Mouse (Mus musculus): ENCODE results near the gene Gm20388. TPM values are rescaled to one million over a fixed set of nuclear protein-coding genes. Genes with fewer than 3 reads are reported as not detected.

Gene Gm20388
- total RNA-seq, 1 experiment from 2014 or later = 10.0 TPM

DNA sequence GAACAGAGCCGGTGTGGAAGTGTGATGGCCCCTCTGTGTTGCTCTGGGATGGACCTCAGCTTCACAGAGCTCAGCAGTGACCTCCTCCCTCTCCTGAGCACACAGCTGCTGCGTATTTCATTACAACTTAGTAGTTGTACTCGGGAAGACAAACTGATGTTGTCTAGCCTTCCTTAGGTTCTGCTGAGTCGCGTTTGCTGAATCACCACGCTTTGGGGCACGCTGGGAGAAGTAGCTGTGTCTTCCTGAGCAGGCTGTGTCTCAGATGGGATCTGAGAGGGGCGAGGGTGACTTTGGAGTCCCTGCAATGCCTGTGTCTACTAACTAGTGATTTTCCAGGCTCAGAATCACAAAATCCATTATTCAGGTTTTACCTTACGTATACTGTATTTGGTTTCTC lies 2868.6 kb downstream of the Gm20388 start:
- ATAC-seq (replicated peaks; ENCODE audit: insufficient number of reproducible peaks, low FRiP score, low TSS enrichment, poor library complexity, severe bottlenecking) = no peak

- ATAC-seq (replicated peaks; ENCODE audit: insufficient number of reproducible peaks, low FRiP score, low TSS enrichment, poor library complexity, severe bottlenecking) = no peak
These were observed 2874.1 kb downstream of the Gm20388 start for GRCm38 (mm10) chr8:122784756-122785155.

DNA sequence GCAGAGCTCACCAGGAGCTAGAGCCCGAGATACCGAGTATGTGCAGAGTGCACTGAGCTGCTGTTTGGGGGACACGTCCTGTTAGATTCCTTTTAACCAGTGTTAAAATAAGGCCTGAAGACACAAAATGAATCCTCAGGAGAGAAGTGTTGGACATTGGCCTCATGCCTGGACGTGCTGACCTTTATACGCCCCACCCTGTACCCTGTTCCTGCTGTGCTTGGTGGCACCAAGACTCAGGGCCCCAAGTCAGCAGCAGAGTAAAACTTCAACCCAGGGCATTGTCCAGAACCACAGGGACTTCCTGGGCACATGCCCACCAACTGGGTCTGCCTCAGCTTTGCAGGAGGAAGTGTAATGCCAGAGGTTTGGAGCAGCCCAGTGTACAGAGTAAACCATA lies 2879.2 kb downstream of the Gm20388 start:
- ATAC-seq (replicated peaks; ENCODE audit: insufficient number of reproducible peaks, low FRiP score, low TSS enrichment, poor library complexity, severe bottlenecking) = no peak

DNA sequence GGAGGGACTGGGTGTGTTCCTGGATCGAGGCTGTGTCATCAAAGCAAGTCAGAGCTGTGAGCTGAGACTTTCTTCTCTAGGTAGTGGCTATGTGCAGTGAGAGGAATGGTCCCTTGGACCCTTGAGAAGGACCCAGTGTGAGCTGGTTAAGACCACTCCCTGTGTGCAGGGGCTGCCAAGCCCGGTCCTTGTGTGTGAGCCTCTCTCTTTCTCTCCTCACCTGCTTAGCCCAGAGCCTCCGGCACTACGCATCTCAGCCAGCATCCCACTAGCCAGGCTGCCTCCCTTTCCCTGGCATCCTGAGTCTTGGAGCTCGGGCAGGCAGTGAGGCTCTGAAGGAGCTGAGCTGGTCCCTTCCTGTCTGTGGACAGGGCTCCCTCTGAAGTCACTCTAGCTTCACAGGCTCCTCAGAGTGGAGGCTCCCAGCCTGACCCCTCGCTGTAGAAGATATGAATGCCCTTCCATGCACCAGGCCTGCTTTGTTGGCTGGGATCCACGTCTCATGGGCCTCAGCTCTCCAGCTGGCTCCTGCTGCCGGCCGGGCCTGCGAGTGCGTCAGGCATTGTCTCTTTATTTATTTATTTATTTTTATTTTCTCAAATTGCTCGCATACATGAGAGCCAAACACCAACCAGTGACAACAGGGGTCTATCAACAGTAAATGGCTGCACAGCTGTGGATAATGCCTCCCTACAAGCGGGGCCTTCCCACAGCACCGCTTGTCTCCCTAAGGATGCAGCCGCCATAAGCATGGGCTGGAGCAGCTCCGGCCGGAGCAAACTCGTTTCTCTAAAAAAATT lies 2882.9 kb downstream of the Gm20388 start:
- ATAC-seq (replicated peaks; ENCODE audit: insufficient number of reproducible peaks, low FRiP score, low TSS enrichment, poor library complexity, severe bottlenecking) = no peak

DNA sequence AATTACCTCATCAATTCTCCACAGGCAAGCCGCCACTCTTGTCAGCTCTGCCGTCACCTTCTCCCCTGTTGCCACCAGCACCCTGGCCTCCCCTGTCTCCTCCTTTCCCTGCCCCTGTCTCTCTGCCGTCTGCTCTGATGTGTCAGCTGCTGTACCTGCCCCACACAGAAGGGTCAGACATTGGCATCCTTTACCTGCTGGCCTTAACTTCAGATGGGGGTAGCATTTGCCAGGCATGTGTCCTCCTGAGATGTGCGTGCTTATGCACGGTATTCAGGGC lies 2883.5 kb downstream of the Gm20388 start:
- no peak for ATAC-seq (replicated peaks; ENCODE audit: insufficient number of reproducible peaks, low FRiP score, low TSS enrichment, poor library complexity, severe bottlenecking)

- no peak for ATAC-seq (replicated peaks; ENCODE audit: insufficient number of reproducible peaks, low FRiP score, low TSS enrichment, poor library complexity, severe bottlenecking)
These were observed 2893.5 kb downstream of the Gm20388 start for GRCm38 (mm10) chr8:122803906-122804761.

- ATAC-seq (replicated peaks; ENCODE audit: insufficient number of reproducible peaks, low FRiP score, low TSS enrichment, poor library complexity, severe bottlenecking) = no peak
These were observed 2894.7 kb downstream of the Gm20388 start for GRCm38 (mm10) chr8:122805349-122805748.

GRCm38 (mm10) chr8:122806956-122807538 lies 2896.4 kb downstream of the Gm20388 start:
- ATAC-seq (replicated peaks; ENCODE audit: insufficient number of reproducible peaks, low FRiP score, low TSS enrichment, poor library complexity, severe bottlenecking) = no peak

DNA sequence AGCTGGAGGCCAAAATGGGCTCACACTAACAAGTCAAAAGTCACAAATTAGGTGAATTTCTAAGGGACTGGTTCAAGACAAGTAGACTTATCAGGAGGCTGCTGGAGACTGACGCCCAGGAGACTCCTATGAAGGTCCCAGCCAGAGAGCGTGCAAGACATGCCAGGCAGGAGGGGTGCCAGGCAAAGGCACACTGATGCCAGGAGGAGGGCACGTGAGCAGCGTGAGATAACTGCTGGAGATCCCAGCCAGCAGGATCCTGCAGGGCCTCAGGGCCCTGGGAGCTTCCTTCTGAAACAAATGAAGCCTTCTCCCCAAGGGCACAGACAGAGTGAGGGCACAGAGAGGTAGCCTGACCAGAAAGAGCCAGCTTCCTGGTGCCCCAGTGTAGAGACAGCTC lies 2897.3 kb downstream of the Gm20388 start:
- ATAC-seq (replicated peaks; ENCODE audit: insufficient number of reproducible peaks, low FRiP score, low TSS enrichment, poor library complexity, severe bottlenecking) = no peak

GRCm38 (mm10) chr8:122810376-122810775 lies 2899.7 kb downstream of the Gm20388 start:
- ATAC-seq (replicated peaks; ENCODE audit: insufficient number of reproducible peaks, low FRiP score, low TSS enrichment, poor library complexity, severe bottlenecking) = no peak

DNA sequence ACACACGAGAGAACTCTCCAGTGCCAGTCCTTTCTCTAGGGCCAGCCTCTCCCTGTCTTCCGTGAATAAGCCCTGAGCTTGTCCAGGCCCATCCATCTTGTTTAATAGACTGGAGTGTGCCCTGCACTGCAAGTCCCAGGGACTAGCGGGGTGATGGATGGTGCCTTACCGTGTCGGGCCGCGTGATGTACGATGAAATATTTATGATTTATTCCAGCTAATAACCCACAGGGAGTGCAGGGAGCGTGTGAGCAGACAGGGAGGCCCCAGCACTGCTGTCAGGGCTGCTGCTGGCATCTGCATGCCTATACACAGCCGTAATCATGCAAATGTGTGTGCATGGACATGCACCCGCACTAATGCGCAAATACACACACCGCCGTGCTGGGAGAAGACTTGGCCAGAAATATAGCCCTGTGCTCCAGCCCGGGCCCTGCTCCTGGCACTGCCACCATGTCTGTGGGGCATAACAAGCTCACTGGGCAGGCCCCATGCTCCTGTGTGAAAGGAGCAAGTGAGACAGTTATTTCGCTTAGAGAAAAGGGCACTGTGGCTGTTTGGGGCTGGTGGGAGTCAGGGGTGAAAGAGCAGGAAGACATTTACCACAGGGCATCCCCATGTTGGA lies 2901.3 kb downstream of the Gm20388 start:
- no peak for ATAC-seq (replicated peaks; ENCODE audit: insufficient number of reproducible peaks, low FRiP score, low TSS enrichment, poor library complexity, severe bottlenecking)

GRCm38 (mm10) chr8:122812610-122813250 lies 2902.1 kb downstream of the Gm20388 start:
- ATAC-seq (replicated peaks; ENCODE audit: insufficient number of reproducible peaks, low FRiP score, low TSS enrichment, poor library complexity, severe bottlenecking) = no peak

- no peak for ATAC-seq (replicated peaks; ENCODE audit: insufficient number of reproducible peaks, low FRiP score, low TSS enrichment, poor library complexity, severe bottlenecking)
These were observed 2904.0 kb downstream of the Gm20388 start for GRCm38 (mm10) chr8:122814608-122815007.

GRCm38 (mm10) chr8:122816965-122817364 lies 2906.3 kb downstream of the Gm20388 start:
- ATAC-seq (replicated peaks; ENCODE audit: insufficient number of reproducible peaks, low FRiP score, low TSS enrichment, poor library complexity, severe bottlenecking) = no peak

DNA sequence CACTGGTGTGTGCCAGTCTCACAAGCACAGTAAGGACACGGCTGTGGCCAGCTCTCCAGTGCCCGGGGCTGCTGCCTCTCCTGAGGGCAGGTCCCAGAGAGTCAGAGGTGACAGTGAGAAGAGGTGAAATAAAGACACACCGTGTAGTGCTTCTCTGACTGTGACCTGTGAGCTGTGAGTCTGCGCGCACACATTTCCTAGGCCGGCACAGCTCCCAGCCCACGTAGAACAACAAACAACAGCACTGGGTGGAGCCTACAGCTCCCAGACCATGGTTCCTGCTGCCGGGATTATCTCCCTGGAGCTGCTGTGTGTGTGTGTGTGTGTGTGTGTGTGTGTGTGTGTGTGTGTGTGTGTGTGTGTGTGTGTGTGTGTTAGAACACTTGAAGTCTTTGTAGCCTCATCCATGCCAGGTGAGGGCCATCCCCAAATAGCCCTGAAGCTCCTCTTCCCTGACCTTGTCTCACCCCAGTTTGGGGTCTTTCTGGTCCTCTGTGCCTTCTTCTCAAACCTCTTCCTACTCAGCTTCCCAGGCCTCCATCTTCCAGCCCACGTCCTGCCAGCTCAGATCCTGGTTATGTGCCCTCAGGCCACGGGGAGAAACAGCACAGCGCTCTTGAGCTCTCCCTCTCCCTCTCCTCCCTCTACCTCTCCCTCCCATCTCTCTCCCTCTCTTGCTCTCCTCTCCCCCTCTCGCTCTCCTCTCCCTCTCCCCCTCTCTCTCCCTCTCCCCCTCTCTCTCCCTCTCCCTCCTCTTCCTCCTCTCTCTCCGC lies 2907.3 kb downstream of the Gm20388 start:
- ATAC-seq (replicated peaks; ENCODE audit: insufficient number of reproducible peaks, low FRiP score, low TSS enrichment, poor library complexity, severe bottlenecking) = no peak

DNA sequence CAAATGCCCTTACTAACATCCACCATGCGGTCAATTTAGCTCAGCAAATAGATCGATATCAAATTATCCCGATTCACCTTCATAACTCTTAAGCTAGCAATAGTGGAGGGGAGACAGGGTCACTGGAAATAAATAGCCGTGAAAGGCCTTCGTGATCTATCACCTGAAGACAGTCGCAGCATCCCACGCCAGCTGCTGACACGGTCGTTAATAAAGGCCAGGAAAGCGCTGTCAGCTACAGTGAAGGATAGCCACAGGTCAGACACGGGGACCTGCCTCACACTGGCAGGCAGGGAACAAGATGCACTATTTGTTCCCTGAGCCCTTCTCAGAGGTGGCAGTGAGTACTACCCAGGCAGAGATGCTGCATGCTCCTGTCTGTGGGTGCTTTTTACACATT lies 2909.1 kb downstream of the Gm20388 start:
- ATAC-seq (replicated peaks; ENCODE audit: insufficient number of reproducible peaks, low FRiP score, low TSS enrichment, poor library complexity, severe bottlenecking) = no peak

- ATAC-seq (replicated peaks; ENCODE audit: insufficient number of reproducible peaks, low FRiP score, low TSS enrichment, poor library complexity, severe bottlenecking) = no peak
These were observed 2913.9 kb downstream of the Gm20388 start for GRCm38 (mm10) chr8:122824571-122824970.

- no peak for ATAC-seq (replicated peaks; ENCODE audit: insufficient number of reproducible peaks, low FRiP score, low TSS enrichment, poor library complexity, severe bottlenecking)
These were observed 2914.3 kb downstream of the Gm20388 start for GRCm38 (mm10) chr8:122824986-122825385.

Data from monocyte, adult 5-6 weeks (primary cell).